Mouse (Mus musculus): Measurements from ENCODE around the gene Gm6356. TPM values are rescaled to one million over a fixed set of nuclear protein-coding genes. Genes with fewer than 3 reads are reported as not detected.
"Not testable (repeated sequence)": the region's sequence is repeated elsewhere in the genome, so short reads cannot be mapped to it uniquely, and the experiment has no call there.

The Gm6356 gene
- not detected for total RNA-seq (2021)
- long read RNA-seq, experiment 1 = 0 reads
- long read RNA-seq, experiment 2 = 0 reads

- not testable (repeated sequence) for DNase-seq (ENCODE audit: low spot score in 2 of 2)
Measured at GRCm38 (mm10) chr14:6973718-6974117, at the start of gene Gm6356. Gene Gm6356 (minus strand): TSS chr14:6973818.

Other genes starting within 250 kb of the Gm6356 start
- 1 to 10 TPM; 3.2 to 5.1 TPM for gene Gm3636, start 231.5 kb downstream of the Gm6356 start, total RNA-seq (2021)
- gene Gm8362, start 199.4 kb downstream of the Gm6356 start, total RNA-seq (2021) = not detected
- under 1 TPM in 1 of 2 experiments, not detected in 1; 0.21 TPM for gene Gm3642, start 133.5 kb downstream of the Gm6356 start, total RNA-seq (2021)
- 1 to 10 TPM; 1.2 to 1.4 TPM for gene Gm3667, start 83.9 kb downstream of the Gm6356 start, total RNA-seq (2021)
- gene Gm10406, start 53.6 kb upstream of the Gm6356 start, total RNA-seq (2021) = under 1 TPM in 1 of 2 experiments, not detected in 1; 0.40 TPM
- not detected for gene Gm3685, start 71.2 kb upstream of the Gm6356 start, total RNA-seq (2021)
- 1 to 10 TPM; 1.9 to 2.5 TPM for gene Gm3696, start 126.8 kb upstream of the Gm6356 start, total RNA-seq (2021)
- not detected for gene Gm6676, start 151.6 kb upstream of the Gm6356 start, total RNA-seq (2021)
- 1 to 10 TPM; 1.2 to 1.4 TPM for gene Gm3512, start 200.7 kb upstream of the Gm6356 start, total RNA-seq (2021)
- not detected for gene Gm16434, start 220.7 kb upstream of the Gm6356 start, total RNA-seq (2021)